Mouse (Mus musculus) ES-Bruce4 (cell line): ENCODE results near the gene Adora1. TPM values are rescaled to one million over a fixed set of nuclear protein-coding genes. Genes with fewer than 3 reads are reported as not detected.

Experiments
- H3K27ac ChIP-seq: 2 replicates; pipeline ENCODE4 v1.5.1; 2012; ENCODE audit warnings: low read length, inconsistent platforms; ENCODE audit not compliant: insufficient read depth
- H3K27me3 ChIP-seq: 2 replicates; pipeline ENCODE4 v1.6.1; 2012; ENCODE audit warnings: mild to moderate bottlenecking, low read length, inconsistent platforms; ENCODE audit not compliant: control insufficient read depth, poor library complexity, insufficient read depth, severe bottlenecking
- H3K36me3 ChIP-seq: 2 replicates; pipeline ENCODE4 v1.6.1; 2012; ENCODE audit warnings: inconsistent platforms, mild to moderate bottlenecking, low read length, moderate library complexity; ENCODE audit not compliant: control insufficient read depth, poor library complexity, insufficient read depth, severe bottlenecking
- H3K4me1 ChIP-seq: one replicate; pipeline ENCODE4 v1.8.1; 2011; ENCODE audit warnings: low read length; ENCODE audit not compliant: control insufficient read depth, insufficient read depth
- H3K4me3 ChIP-seq: 2 replicates; pipeline ENCODE4 v1.5.1; 2011; ENCODE audit warnings: low read depth, mild to moderate bottlenecking, low read length
- H3K9ac ChIP-seq: 2 replicates; pipeline ENCODE4 v1.6.1; 2012; ENCODE audit warnings: low read depth, mild to moderate bottlenecking, inconsistent platforms; ENCODE audit not compliant: poor library complexity, severe bottlenecking
- H3K9me3 ChIP-seq: replicated peaks from 2 replicates; pipeline ENCODE4 v1.6.1; 2012; ENCODE audit warnings: mild to moderate bottlenecking, low read length, inconsistent platforms; ENCODE audit not compliant: control insufficient read depth, poor library complexity, insufficient read depth, severe bottlenecking
- CTCF ChIP-seq: IDR thresholded peaks from one replicate; pipeline ENCODE4 v1.8.1; 2011; ENCODE audit warnings: low read depth, low read length
- EP300 ChIP-seq: IDR thresholded peaks from 2 replicates; pipeline ENCODE4 v1.6.1; 2011; ENCODE audit warnings: low read depth, low read length; ENCODE audit not compliant: insufficient read depth
- POLR2A ChIP-seq: IDR thresholded peaks from one replicate; pipeline ENCODE4 v1.8.1; 2011; ENCODE audit warnings: low read length; ENCODE audit not compliant: insufficient read depth
- polyA plus RNA-seq: library from polyadenylated mRNA; stranded (reverse); fragments of >200 nt; gene quantifications from 2 replicates; pipeline ENCODE4 v1.2.4, GENCODE M21; 2011; ENCODE audit warnings: low read depth; ENCODE audit not compliant: missing spikeins, insufficient read depth, insufficient read length

The Adora1 gene
- polyA plus RNA-seq, 1 experiment: 0.18 TPM

- Histone ChIP-seq H3K36me3 (no peaks in the 10 kb centered on the region), H3K9ac (no peak overlapping the region), H3K4me3 (no peak overlapping the region), H3K4me1 (no peaks in the 10 kb centered on the region), H3K27me3 (no peaks in the 10 kb centered on the region), H3K27ac (no peak overlapping the region), H3K9me3 (no peaks in the 10 kb centered on the region)
- TF ChIP-seq CTCF (no peak), EP300 (no peak), POLR2A (no peak)
These were observed 71.8 kb downstream of the Adora1 start for GRCm38 (mm10) chr1:134163476-134163875.

GRCm38 (mm10) chr1:134162510-134163225 is 72.6 kb downstream of the Adora1 start:
- Histone ChIP-seq H3K36me3 (no peaks in the 10 kb centered on the region), H3K4me3 (no peak overlapping the region), H3K27me3 (no peaks in the 10 kb centered on the region), H3K9ac (no peak overlapping the region), H3K4me1 (no peaks in the 10 kb centered on the region), H3K27ac (no peak overlapping the region), H3K9me3 (no peaks in the 10 kb centered on the region)
- TF ChIP-seq EP300: no peak
- no peak for TF ChIP-seq POLR2A
- TF ChIP-seq CTCF: no peak

- H3K4me3 ChIP-seq: no peak overlapping the region
- H3K9me3 ChIP-seq: no peaks in the 10 kb centered on the region
- H3K36me3 ChIP-seq: no peaks in the 10 kb centered on the region
- H3K27ac ChIP-seq: no peak overlapping the region
- H3K9ac ChIP-seq: no peak overlapping the region
- no peaks in the 10 kb centered on the region for H3K27me3 ChIP-seq
- H3K4me1 ChIP-seq: no peaks in the 10 kb centered on the region
- no peak for TF ChIP-seq EP300
- TF ChIP-seq CTCF: no peak
- no peak for TF ChIP-seq POLR2A
These were observed 73.8 kb downstream of the Adora1 start for GRCm38 (mm10) chr1:134161399-134161798.

GRCm38 (mm10) chr1:134160404-134160803 is 74.8 kb downstream of the Adora1 start:
- Histone ChIP-seq H3K9ac (no peak overlapping the region), H3K36me3 (no peaks in the 10 kb centered on the region), H3K27me3 (no peaks in the 10 kb centered on the region), H3K4me3 (no peak overlapping the region), H3K4me1 (no peaks in the 10 kb centered on the region), H3K9me3 (no peaks in the 10 kb centered on the region), H3K27ac (no peak overlapping the region)
- TF ChIP-seq CTCF (no peak), POLR2A (no peak), EP300 (no peak)

- Histone ChIP-seq H3K4me1 (no peaks in the 10 kb centered on the region), H3K27ac (no peak overlapping the region), H3K27me3 (no peaks in the 10 kb centered on the region), H3K36me3 (no peaks in the 10 kb centered on the region), H3K9me3 (no peaks in the 10 kb centered on the region), H3K4me3 (no peak overlapping the region), H3K9ac (no peak overlapping the region)
- TF ChIP-seq EP300 (no peak), CTCF (no peak), POLR2A (no peak)
These were observed 80.6 kb downstream of the Adora1 start for GRCm38 (mm10) chr1:134154655-134155054.

GRCm38 (mm10) chr1:134154121-134154520 is 81.1 kb downstream of the Adora1 start:
- Histone ChIP-seq H3K27ac (no peak overlapping the region), H3K4me3 (no peak overlapping the region), H3K9me3 (no peaks in the 10 kb centered on the region), H3K9ac (no peak overlapping the region), H3K27me3 (no peaks in the 10 kb centered on the region), H3K4me1 (no peaks in the 10 kb centered on the region), H3K36me3 (no peaks in the 10 kb centered on the region)
- TF ChIP-seq CTCF (no peak), POLR2A (no peak), EP300 (no peak)
